Mouse (Mus musculus) cerebellum, adult 11 months (tissue): ENCODE data around the gene Cryl1.
A peak's percentile ranks its signal among the peaks of the same experiment; 100 is the strongest.

Experiments used
- DNase-seq: peaks from one replicate; pipeline ENCODE4 v3.0.0; 2022

Gene Cryl1

GRCm38 (mm10) chr14:57316662-57317600, 81.4 kb downstream of the Cryl1 start:
- DNase-seq, result no peak

DNA sequence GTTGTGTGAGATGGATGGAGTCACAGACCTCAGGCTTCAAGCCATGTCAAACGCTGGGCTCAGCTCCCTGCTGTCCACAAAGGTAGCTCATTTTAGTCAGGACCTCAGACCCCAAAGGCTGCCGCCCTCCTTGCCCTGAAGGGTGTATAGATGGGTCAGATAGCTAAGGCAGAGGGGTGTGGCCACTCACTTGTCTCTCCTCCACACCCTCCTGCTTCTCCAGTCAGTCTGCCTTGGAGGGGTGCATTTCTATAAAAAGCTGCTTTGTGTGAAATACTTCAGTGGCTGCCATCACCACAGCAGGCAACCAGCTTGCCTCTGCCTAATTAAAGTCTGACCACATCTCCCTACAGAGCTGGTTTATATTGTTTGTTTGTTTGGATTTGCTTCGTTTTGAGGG, 82.4 kb downstream of the Cryl1 start:
- DNase-seq, result no peak

DNA sequence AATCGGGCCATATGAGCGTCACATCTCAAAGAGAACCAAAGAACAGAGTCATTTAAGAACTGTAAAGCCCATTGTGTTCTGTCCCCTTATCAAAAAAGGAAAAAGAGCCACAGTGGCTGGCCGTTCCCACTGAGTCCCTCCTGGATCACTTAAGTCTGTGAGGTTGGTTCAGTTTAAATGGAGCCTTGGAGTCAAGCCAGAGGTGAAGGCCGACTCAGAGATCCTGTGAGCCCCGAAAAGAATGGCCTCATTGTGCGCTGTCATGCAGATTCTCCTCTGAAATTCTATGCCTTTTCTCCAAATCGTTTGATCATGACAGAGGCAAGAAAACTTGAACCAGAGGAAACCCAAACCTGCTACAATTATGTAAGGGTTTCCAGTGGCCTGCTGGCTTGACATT, 82.8 kb downstream of the Cryl1 start:
- DNase-seq, result no peak

DNA sequence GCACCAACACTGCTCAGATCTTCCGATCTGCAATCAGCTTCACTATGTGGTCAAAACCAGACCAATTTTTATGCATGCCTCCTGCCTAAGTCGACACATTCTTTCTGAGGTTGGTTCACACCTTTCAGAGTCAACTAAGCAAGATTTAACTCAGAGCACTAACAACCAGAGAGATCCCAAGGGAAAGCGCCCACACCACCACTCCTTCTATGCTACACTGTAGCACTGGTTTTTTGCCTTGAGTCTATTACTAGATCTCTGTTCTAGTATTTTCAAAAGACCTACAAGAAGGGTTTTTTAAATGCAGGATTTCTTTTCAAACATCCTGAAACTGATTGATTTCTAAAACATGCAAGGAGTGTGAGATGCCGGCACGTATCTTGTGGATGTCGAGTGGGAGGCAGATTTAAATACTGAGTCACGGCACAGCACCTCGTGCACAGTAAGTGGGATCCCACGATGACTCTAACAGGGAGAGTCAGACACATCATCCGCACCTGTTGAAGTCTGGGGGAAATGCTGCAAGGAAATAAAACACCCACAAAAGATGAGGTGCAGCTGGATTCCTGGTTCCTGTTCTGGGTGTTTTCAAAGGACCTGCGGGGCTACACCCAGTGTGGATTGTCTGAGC, 96.6 kb downstream of the Cryl1 start:
- DNase-seq, result no peak

DNA sequence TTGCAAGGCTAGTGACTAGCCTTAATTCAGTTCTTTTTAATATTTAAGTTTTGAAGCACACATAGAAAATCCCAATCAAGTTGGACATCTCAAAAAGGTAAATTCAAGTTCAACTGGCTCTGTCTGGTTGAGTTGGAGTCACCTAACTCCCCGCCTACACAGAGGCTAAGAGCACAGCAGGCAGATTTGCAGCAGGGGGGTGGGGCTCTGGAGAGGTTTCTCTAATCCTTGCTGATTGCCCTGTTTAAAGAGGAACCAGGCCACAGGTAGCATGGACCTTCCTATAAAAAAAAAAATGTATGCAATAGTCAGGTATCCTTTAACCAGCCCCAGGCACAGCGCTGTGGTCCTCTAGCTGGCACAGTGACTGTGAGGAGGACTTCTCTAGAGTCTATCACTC, 97.8 kb downstream of the Cryl1 start:
- no peak for DNase-seq

- DNase-seq, result no peak
These were observed 100.7 kb downstream of the Cryl1 start for GRCm38 (mm10) chr14:57297672-57298071.

DNA sequence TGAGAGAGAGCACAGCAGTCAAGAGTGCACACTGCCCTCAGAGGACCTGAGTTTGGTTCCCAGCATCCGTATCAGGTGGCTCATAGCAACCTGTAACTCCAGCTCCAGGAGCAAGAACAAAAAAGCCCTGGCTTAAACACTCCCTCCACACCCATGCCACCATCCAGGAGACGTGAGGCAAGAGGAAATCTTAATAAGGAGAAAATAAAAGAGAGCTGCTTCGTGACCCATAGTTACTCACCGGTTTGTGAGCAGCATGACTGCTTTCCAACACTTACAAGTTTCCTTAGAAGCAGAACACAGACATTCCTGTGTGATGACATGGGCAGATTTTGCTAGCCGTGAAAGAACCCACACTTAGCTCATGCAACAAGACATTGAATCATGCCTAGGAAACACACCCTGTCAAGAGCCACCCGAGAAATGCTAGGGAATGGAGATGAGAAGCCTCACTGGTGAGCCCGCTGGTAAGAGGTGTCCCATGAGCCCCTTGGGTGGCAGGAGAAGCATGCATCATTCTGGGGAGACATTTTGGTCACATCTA, 106.9 kb downstream of the Cryl1 start:
- DNase-seq, result no peak

- no peak for DNase-seq
These were observed 109.2 kb downstream of the Cryl1 start for GRCm38 (mm10) chr14:57289105-57289504.

- no peak for DNase-seq
These were observed 114.5 kb downstream of the Cryl1 start for GRCm38 (mm10) chr14:57283816-57284215.

GRCm38 (mm10) chr14:57282591-57282990, 115.7 kb downstream of the Cryl1 start:
- no peak for DNase-seq

DNA sequence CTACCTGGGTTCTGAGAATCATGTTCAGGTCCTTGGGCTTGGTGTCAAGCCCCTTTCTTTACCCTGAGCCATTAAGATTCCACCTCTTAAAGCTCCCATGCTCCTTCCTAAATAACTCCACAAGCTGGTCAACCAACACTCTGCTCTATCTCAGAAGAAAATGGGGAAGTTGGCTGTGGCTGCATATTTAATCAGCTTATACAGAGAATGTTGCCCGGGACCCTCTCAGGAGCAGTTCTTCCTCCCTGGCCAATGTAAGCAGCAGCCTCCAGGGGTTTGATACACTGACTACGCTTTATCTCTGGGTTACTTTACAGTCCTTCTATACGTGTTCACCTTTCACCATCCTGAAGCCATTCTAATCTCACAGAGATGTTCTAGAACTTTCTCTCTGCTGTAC, 117.5 kb downstream of the Cryl1 start:
- no peak for DNase-seq

DNA sequence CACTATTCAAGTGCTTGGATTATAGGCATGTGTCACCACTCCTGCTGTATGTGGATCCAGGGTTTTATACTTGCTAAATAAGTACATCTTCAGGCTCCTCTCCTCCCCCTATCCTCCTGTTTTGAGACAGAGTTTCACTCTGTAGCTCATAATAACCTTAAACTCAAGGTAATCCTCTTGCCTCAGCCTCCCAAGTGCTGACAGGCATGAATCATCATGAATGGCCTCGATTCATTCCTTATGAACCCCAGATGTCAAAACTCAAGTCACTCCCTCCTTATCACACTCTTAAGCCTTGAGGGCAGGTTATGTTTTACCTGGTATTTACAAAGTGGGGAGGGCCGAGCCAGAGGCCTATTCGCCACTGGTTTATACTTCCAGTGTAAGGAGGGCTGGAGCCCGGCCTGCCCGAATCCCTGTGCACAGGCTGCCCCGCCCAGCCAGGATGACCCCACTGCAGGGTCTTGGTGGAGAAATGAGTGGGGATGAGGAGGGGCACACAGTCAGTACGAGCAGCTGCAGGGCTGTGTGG, 121.8 kb downstream of the Cryl1 start:
- DNase-seq, result no peak

- no peak for DNase-seq
These were observed 126.0 kb downstream of the Cryl1 start for GRCm38 (mm10) chr14:57272341-57272740.

GRCm38 (mm10) chr14:57271861-57272260, 126.5 kb downstream of the Cryl1 start:
- no peak for DNase-seq

- DNase-seq, result no peak
These were observed 129.4 kb downstream of the Cryl1 start for GRCm38 (mm10) chr14:57268900-57269299.

DNA sequence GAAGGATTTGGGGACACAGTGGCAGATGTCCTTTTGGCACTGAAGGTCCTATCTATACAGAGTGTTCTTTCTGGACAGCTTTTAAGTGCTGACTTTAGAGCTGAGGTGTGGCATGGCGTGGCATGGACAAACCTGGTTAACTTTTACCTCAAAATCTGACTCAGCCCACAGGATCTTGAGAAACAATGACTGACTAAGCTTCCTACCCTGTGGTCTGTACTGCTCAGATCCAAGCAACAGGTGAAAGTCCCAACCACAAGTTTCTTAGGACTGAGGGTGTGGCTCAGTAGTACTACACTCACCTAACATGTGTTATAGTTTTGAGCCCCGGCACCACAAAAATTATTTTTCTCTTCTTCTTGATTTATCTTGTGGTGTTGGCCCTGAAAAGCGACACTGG, 130.0 kb downstream of the Cryl1 start:
- DNase-seq, result no peak

- no peak for DNase-seq
These were observed 134.4 kb downstream of the Cryl1 start for GRCm38 (mm10) chr14:57263943-57264342.

DNA sequence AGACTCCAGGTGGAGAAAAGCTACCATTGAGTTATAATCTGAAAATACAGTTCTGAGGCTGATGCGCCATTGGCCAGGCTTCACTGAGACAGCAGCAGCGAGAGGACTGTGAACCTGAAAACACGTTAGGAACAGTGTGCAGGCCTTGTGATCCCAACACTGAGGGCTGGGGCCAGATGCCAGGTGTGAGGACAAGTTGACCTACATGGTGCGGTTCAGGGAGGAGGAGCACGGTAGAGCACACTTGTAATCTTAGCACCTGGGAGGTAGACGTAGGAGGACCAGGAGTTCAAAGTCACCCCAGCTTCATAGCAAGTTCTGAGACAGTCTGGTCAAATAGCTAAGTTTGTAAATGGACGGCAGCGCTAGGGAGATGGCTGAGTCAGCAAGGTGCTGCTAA, 139.0 kb downstream of the Cryl1 start:
- no peak for DNase-seq

DNA sequence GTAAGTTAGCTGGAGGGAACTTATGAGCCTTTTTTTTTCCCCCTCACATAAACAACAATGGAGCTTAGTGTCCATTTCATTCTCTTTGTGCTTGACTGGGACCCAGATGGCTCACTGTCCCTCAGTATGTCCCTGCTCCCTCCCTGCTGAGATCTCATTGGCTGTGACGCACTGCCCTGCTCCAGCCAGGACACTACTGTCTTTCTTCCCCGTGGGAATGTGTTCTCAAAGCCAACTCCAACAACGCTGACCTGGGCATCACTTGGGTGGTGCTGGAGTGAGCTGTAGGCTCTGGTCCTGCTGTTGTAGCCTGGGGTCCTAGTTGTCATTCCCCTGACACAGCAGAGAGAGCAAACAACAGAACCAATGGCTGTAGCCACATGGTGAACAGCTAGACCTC, 149.7 kb downstream of the Cryl1 start:
- peak; percentile 2 for DNase-seq

GRCm38 (mm10) chr14:57246575-57246974, 151.8 kb downstream of the Cryl1 start:
- no peak for DNase-seq

DNA sequence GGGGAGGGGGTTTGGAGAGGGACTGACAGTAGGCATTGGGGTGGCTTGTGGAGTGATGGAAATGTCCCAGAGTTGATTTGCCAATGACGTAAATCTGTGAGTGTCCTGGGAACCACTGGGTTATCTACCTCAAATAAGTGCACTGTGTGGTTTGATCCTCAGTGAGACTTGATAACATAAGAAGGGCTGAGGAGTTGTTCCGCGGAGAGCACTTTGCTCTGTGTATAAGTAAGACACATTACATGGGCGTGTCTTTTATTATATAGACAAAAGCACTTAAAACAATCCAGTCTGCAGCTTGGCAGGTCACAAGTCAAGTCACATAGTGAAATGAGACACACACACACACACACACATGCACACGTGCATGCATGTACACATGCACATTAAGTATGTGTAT, 155.4 kb downstream of the Cryl1 start:
- DNase-seq, result no peak

GRCm38 (mm10) chr14:57235276-57235675, 163.1 kb downstream of the Cryl1 start:
- no peak for DNase-seq

- DNase-seq, result no peak
These were observed 163.6 kb downstream of the Cryl1 start for GRCm38 (mm10) chr14:57234711-57235110.
